Mouse (Mus musculus): ENCODE measurements around the gene Fgd2. TPM values are rescaled to one million over a fixed set of nuclear protein-coding genes. Genes with fewer than 3 reads are reported as not detected.
A peak's percentile ranks its signal among the peaks of the same experiment; 100 is the strongest.
"Not testable (repeated sequence)": the region's sequence is repeated elsewhere in the genome, so short reads cannot be mapped to it uniquely, and the experiment has no call there.

The Fgd2 gene
- 4.8 and 4.9 TPM in 2 replicates for polyA plus RNA-seq (2015; fragmentation: Nextera tagmentation; extraction: Ambion mirVana)

DNA sequence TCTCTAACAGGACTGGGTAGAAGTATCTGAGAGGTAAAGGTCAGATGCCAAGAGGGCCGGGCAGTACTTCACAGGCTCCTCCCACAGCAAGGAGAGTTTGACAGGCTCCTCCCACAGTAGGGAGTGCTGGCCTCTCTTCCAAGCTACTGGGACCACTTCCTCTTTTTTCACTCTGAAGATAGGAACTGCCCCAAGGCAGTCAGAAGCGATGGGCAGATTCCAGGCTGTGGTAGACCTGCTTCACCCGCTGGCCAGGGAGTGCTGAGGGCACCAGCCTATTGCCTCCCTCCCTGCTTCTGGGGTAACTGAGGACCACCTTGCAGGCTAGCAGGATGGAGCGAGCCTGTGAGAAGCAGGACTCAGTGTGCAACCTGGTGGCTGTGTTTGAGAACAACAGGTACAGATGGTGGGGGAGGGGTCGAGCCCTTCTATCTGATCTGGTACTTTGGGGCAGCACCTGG lies at the start of gene Fgd2:
Gene Fgd2 (plus strand): TSS at position 154 of the 461 bp plus-strand sequence.
- Histone ChIP-seq H3K27me3 (ENCODE audit: control insufficient read depth, insufficient read depth, low read length) (no peaks in the 10 kb centered on the region), H3K9ac (ENCODE audit: low read length) (no peak within 1 kb of the TSS), H3K4me1 (ENCODE audit: control insufficient read depth, insufficient read depth, low read length) (peaks cover 14% of the 10 kb centered on the region), H3K4me2 (ENCODE audit: low read depth, low read length) (no peak within 1 kb of the TSS), H3K9me3 (replicated peaks; ENCODE audit: control insufficient read depth, low read length) (no peaks in the 10 kb centered on the region), H3K36me3 (ENCODE audit: control insufficient read depth, insufficient read depth) (no peaks in the 10 kb centered on the region), H3K27ac (ENCODE audit: low read length) (no peak within 1 kb of the TSS), H3K4me3 (ENCODE audit: low read length) (no peak within 1 kb of the TSS)
- WGBS = 16% methylated on average over 5 of the region's 5 CpGs
- ATAC-seq (replicated peaks; ENCODE audit: extremely low read depth, insufficient read depth, low FRiP score) = no peak

DNA sequence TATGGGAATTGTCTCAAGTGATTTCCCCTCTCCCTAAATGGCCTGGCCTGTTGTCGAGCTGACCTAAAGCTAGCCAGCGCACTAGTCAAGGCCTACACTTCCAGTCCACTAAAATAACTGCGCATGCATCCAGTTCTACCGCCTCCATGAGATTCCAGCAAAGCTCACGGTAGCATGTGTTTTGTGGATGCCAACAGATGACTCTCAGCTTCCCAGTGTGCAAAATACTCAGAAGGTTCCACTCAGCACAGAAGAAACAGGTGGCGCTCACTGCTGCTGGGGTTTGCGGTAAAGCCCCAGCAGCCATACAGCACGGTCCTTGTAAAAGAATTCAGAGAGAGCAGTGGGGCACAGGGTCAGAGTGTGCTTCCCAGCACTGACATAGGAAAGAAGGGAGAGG lies 49.1 kb upstream of the Fgd2 start:
- no peak overlapping the region for H3K4me3 ChIP-seq (ENCODE audit: low read length)

DNA sequence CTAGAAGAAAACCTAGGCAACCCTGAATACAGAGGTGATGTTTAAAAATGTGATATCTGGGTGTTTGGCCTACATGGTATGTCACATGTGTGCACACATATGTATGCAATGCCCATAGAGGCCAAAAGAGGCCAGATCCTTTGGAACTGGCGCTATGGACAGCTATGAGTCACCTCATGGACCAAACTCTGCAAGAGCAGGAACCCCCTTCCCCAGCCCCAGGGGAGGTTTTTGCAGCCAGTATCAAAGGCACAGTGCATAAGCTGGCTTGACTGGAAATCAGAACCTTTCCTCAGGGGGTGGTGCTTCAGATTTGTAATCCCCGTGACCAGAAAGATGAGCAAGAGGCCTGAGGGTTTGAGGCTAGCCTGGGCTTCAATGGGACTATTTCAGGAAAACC lies 48.6 kb upstream of the Fgd2 start:
- Histone ChIP-seq H3K9me3 (replicated peaks; ENCODE audit: control insufficient read depth, low read length) (peaks cover 6% of the 10 kb centered on the region), H3K36me3 (ENCODE audit: control insufficient read depth, insufficient read depth) (0 out of 2 replicates have a peak, but pooled peaks cover 3% of the 10 kb centered on the region), H3K27me3 (ENCODE audit: control insufficient read depth, insufficient read depth, low read length) (no peaks in the 10 kb centered on the region), H3K4me1 (ENCODE audit: control insufficient read depth, insufficient read depth, low read length) (no peaks in the 10 kb centered on the region), H3K9ac (ENCODE audit: low read length) (no peak overlapping the region), H3K4me2 (ENCODE audit: low read depth, low read length) (no peak overlapping the region), H3K4me3 (ENCODE audit: low read length) (no peak overlapping the region), H3K27ac (ENCODE audit: low read length) (no peak overlapping the region)
- ATAC-seq (replicated peaks; ENCODE audit: extremely low read depth, insufficient read depth, low FRiP score) = no peak
- 86% methylated on average over 2 of the region's 2 CpGs for WGBS

More for the DNA sequence above, 49.1 kb upstream of the Fgd2 start:
- peaks cover 6% of the 10 kb centered on the region for H3K9me3 ChIP-seq (replicated peaks; ENCODE audit: control insufficient read depth, low read length)
- no peak overlapping the region for H3K4me2 ChIP-seq (ENCODE audit: low read depth, low read length)
- no peak overlapping the region for H3K27ac ChIP-seq (ENCODE audit: low read length)
- no peaks in the 10 kb centered on the region for H3K27me3 ChIP-seq (ENCODE audit: control insufficient read depth, insufficient read depth, low read length)
- ATAC-seq (replicated peaks; ENCODE audit: extremely low read depth, insufficient read depth, low FRiP score) = no peak
- WGBS = 81% methylated on average over 8 of the region's 8 CpGs
- no peak overlapping the region for H3K9ac ChIP-seq (ENCODE audit: low read length)
- H3K36me3 ChIP-seq (ENCODE audit: control insufficient read depth, insufficient read depth) = 0 out of 2 replicates have a peak, but pooled peaks cover 3% of the 10 kb centered on the region
- no peaks in the 10 kb centered on the region for H3K4me1 ChIP-seq (ENCODE audit: control insufficient read depth, insufficient read depth, low read length)

DNA sequence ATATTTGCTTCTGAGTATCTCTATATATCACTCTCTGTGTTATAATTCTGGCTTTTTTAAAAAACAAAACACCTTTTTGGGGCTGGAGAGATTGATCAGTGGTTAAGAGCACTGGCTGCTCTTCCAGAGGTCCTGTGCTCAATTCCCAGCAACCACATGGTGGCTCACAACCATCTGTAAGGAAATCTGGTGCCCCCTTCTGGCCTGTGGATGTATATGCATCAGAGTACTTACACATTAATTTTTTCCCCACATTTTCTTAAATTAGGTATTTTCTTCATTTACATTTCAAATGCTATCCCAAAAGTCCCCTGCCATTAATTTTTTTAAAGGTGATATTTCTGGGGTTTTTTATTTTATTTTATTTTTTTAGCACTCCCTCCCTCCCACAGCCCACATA lies 47.4 kb upstream of the Fgd2 start:
- Histone ChIP-seq H3K27ac (ENCODE audit: low read length) (no peak overlapping the region), H3K36me3 (ENCODE audit: control insufficient read depth, insufficient read depth) (0 out of 2 replicates have a peak, but pooled peaks cover 3% of the 10 kb centered on the region), H3K4me1 (ENCODE audit: control insufficient read depth, insufficient read depth, low read length) (no peaks in the 10 kb centered on the region), H3K9me3 (replicated peaks; ENCODE audit: control insufficient read depth, low read length) (peaks cover 6% of the 10 kb centered on the region), H3K27me3 (ENCODE audit: control insufficient read depth, insufficient read depth, low read length) (no peaks in the 10 kb centered on the region), H3K9ac (ENCODE audit: low read length) (no peak overlapping the region), H3K4me3 (ENCODE audit: low read length) (no peak overlapping the region), H3K4me2 (ENCODE audit: low read depth, low read length) (no peak overlapping the region)
- ATAC-seq (replicated peaks; ENCODE audit: extremely low read depth, insufficient read depth, low FRiP score) = no peak

DNA sequence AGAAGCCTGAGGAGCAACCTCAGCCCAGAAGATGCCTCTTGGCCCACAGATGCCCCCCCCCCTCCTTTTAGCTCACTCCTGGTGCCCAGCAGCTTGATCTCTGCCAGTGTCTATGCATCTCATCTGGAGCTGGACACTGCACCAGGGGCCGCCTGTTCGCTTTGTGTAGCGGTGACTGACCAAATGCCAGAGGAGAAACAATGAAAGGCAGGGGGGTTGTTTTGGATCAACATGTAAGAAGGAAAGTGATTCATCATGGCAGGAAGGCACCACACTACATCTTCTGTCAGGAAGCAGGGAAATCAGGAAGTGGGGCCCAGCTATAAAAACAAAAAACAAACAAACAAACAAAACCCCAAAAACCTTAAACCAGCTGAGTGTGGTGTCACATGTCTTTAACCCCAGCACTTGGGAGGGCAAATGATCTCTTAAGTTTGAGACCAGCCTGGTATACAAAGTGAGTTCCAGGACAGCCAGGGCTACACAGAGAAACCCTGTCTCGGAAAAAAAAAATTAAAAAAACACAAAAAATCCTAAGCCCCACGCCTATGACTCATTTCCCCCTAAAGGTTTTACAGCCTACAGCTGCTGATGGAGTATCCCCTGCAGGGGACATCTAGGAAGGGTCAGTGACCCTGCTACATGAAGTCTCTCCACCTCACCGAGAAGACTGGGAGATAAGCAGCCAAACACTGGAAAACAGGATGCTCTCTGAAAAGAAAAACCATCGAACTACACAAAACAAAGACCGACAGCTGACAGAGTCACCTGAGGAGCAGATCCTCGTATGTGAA lies 44.8 kb upstream of the Fgd2 start:
- Histone ChIP-seq H3K4me2 (ENCODE audit: low read depth, low read length) (no peak overlapping the region), H3K4me1 (ENCODE audit: control insufficient read depth, insufficient read depth, low read length) (0 out of 2 replicates have a peak, but pooled peaks cover 2% of the 10 kb centered on the region), H3K27ac (ENCODE audit: low read length) (peak overlapping the region; percentile 65), H3K9me3 (replicated peaks; ENCODE audit: control insufficient read depth, low read length) (peaks cover 6% of the 10 kb centered on the region), H3K36me3 (ENCODE audit: control insufficient read depth, insufficient read depth) (0 out of 2 replicates have a peak, but pooled peaks cover 3% of the 10 kb centered on the region), H3K9ac (ENCODE audit: low read length) (no peak overlapping the region), H3K4me3 (ENCODE audit: low read length) (no peak overlapping the region), H3K27me3 (ENCODE audit: control insufficient read depth, insufficient read depth, low read length) (peaks cover 10% of the 10 kb centered on the region)
- 54% methylated on average over 9 of the region's 9 CpGs for WGBS
- 0 out of 2 replicates have a peak, but pooled peaks have one; percentile 17 for ATAC-seq (replicated peaks; ENCODE audit: extremely low read depth, insufficient read depth, low FRiP score)

DNA sequence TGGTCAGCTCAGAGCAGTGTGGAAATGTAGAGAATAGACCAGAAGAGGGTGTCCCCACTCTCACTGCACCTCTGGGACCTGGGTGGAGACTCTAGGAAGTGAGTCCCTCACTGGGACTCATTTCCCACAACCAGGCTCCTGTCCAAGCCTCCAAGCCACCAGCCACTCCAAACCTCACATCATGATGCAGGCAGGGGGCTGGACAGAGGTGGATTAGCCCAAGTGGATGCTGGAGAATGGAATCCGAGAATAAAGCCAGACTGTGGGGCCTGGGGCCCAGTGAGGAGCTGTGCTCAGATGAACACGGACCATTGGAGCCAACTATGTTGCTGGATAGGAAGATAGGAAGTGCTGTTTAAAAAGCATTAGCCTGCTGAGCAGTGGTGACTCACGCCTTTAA lies 43.8 kb upstream of the Fgd2 start:
- ATAC-seq (replicated peaks; ENCODE audit: extremely low read depth, insufficient read depth, low FRiP score) = no peak
- H3K27ac ChIP-seq (ENCODE audit: low read length) = peak overlapping the region; percentile 65
- H3K4me1 ChIP-seq (ENCODE audit: control insufficient read depth, insufficient read depth, low read length) = 0 out of 2 replicates have a peak, but pooled peaks cover 2% of the 10 kb centered on the region
- H3K27me3 ChIP-seq (ENCODE audit: control insufficient read depth, insufficient read depth, low read length) = peaks cover 16% of the 10 kb centered on the region
- 46% methylated on average over 3 of the region's 3 CpGs for WGBS
- H3K36me3 ChIP-seq (ENCODE audit: control insufficient read depth, insufficient read depth) = 0 out of 2 replicates have a peak, but pooled peaks cover 3% of the 10 kb centered on the region
- no peak overlapping the region for H3K4me2 ChIP-seq (ENCODE audit: low read depth, low read length)
- H3K4me3 ChIP-seq (ENCODE audit: low read length) = no peak overlapping the region
- H3K9me3 ChIP-seq (replicated peaks; ENCODE audit: control insufficient read depth, low read length) = peaks cover 6% of the 10 kb centered on the region
- no peak overlapping the region for H3K9ac ChIP-seq (ENCODE audit: low read length)

DNA sequence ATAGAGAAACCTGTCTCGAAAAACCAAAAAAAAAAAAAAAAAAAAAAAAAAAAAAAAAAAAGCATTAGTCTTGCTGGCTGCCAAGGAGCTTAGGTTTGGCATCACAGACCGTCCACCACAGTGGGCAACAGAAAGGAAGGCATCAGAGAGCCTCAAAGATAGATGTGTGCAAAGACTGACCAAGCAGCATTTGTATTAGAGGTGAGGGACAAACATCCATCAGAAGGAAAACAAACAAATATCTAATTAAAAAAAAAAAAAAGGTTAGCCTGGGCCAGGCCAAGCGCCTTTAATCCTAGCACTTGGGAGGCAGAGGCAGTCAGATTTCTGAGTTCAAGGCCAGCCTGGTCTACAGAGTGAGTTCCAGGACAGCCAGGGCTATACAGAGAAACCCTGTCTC lies 43.3 kb upstream of the Fgd2 start, which contains the start of gene Pi16:
Gene Pi16 (plus strand): TSS at position 301 of the 400 bp plus-strand sequence.
- not testable (repeated sequence) for H3K36me3 ChIP-seq (ENCODE audit: control insufficient read depth, insufficient read depth); H3K9ac ChIP-seq (ENCODE audit: low read length); H3K9me3 ChIP-seq (replicated peaks; ENCODE audit: control insufficient read depth, low read length); H3K4me1 ChIP-seq (ENCODE audit: control insufficient read depth, insufficient read depth, low read length); ATAC-seq (replicated peaks; ENCODE audit: extremely low read depth, insufficient read depth, low FRiP score); H3K4me3 ChIP-seq (ENCODE audit: low read length); H3K4me2 ChIP-seq (ENCODE audit: low read depth, low read length)
- 74% methylated on average over 3 of the region's 3 CpGs for WGBS
- peaks cover 21% of the 10 kb centered on the region for H3K27me3 ChIP-seq (ENCODE audit: control insufficient read depth, insufficient read depth, low read length)
- H3K27ac ChIP-seq (ENCODE audit: low read length) = peak within 1 kb of the TSS; percentile 65

DNA sequence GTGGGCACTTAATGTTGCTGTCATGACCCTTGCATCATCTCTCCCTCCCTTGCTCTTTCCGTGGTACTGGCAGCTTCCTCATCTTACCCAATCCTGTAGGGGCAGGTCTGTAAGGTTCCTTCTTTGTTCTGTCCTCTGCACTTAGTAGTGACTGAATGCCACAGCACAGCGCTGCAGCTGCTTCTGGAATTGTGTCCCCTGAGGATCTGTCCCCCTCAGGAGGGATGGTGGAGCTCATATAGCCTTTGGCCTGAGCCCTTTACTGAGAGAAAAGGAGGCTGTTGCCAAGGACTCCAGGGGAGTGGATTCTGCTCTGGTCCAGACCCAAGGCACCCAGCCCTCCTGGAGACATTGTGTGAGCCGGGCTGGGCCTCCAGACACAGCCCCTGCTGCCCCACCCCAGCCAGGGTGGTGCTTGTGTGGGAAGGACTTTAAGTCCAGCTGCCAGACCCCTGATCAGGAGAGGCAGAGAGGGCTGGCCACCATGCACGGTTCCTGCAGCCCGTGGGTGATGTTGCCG lies 41.9 kb upstream of the Fgd2 start:
- Histone ChIP-seq H3K9ac (ENCODE audit: low read length) (peak overlapping the region; percentile 20; the same call in 1 of the 2 replicates), H3K36me3 (ENCODE audit: control insufficient read depth, insufficient read depth) (no peaks in the 10 kb centered on the region), H3K4me2 (ENCODE audit: low read depth, low read length) (no peak overlapping the region), H3K4me1 (ENCODE audit: control insufficient read depth, insufficient read depth, low read length) (peaks cover 5% of the 10 kb centered on the region; the same call in 1 of the 2 replicates), H3K9me3 (replicated peaks; ENCODE audit: control insufficient read depth, low read length) (no peaks in the 10 kb centered on the region), H3K27ac (ENCODE audit: low read length) (no peak overlapping the region), H3K4me3 (ENCODE audit: low read length) (no peak overlapping the region), H3K27me3 (ENCODE audit: control insufficient read depth, insufficient read depth, low read length) (peaks cover 26% of the 10 kb centered on the region)
- ATAC-seq (replicated peaks; ENCODE audit: extremely low read depth, insufficient read depth, low FRiP score) = no peak
- WGBS = 50% methylated on average over 6 of the region's 6 CpGs

DNA sequence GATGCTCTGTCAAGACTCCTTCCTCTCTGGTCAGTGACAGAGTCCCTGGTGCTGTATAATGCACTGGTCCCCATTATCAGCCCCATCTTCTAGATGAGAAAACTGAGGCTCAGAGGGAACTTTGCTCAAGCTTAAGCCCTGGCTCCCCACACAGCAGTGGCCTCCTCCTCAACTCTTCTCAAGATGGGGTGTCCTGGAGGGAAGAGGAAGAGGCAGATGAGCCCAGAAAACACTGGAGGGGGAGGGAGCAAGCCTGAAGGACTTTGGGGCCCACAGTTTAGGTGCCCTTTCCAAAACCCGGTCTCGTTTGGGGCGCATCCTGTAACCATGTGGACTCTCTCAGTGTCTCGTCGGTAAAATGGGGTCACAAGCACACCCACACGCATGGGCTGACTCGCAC lies 41.2 kb upstream of the Fgd2 start:
- H3K9me3 ChIP-seq (replicated peaks; ENCODE audit: control insufficient read depth, low read length) = no peaks in the 10 kb centered on the region
- H3K4me3 ChIP-seq (ENCODE audit: low read length) = no peak overlapping the region
- no peak overlapping the region for H3K9ac ChIP-seq (ENCODE audit: low read length)
- 78% methylated on average over 7 of the region's 7 CpGs for WGBS
- peaks cover 26% of the 10 kb centered on the region for H3K27me3 ChIP-seq (ENCODE audit: control insufficient read depth, insufficient read depth, low read length)
- no peaks in the 10 kb centered on the region for H3K36me3 ChIP-seq (ENCODE audit: control insufficient read depth, insufficient read depth)
- H3K4me1 ChIP-seq (ENCODE audit: control insufficient read depth, insufficient read depth, low read length) = peaks cover 5% of the 10 kb centered on the region; the same call in 1 of the 2 replicates
- no peak for ATAC-seq (replicated peaks; ENCODE audit: extremely low read depth, insufficient read depth, low FRiP score)
- H3K27ac ChIP-seq (ENCODE audit: low read length) = no peak overlapping the region
- H3K4me2 ChIP-seq (ENCODE audit: low read depth, low read length) = no peak overlapping the region
